Mouse (Mus musculus) MEL (cell line): ENCODE measurements around the gene Fasn.

Source experiments
- CTCF ChIP-seq, 3 experiments: IDR thresholded peaks in 2 of 3; conservative IDR thresholded peaks in 1 of 3; 2 replicates each; pipeline ENCODE4 v1.5.1; 2011 to 2012; ENCODE audit warnings: low read length in 3 of 3, low read depth in 2 of 3, mild to moderate bottlenecking in 2 of 3, improper control_type of control experiment in 1 of 3, inconsistent platforms in 1 of 3, mixed read lengths in 1 of 3, moderate library complexity in 1 of 3; ENCODE audit not compliant: control insufficient read depth in 1 of 3, insufficient read depth in 1 of 3, poor library complexity in 1 of 3, severe bottlenecking in 1 of 3
- ETS1 ChIP-seq: IDR thresholded peaks from 2 replicates; pipeline ENCODE4 v1.6.1; 2012; ENCODE audit warnings: low read depth, mild to moderate bottlenecking, inconsistent platforms, low read length, improper control_type of control experiment, moderate library complexity
- GATA1 ChIP-seq: IDR thresholded peaks from 2 replicates; pipeline ENCODE4 v1.6.1; 2011; ENCODE audit warnings: low read depth, low read length, improper control_type of control experiment
- MAFK ChIP-seq: IDR thresholded peaks from 2 replicates; pipeline ENCODE4 v1.6.1; 2011; ENCODE audit warnings: low read depth, mild to moderate bottlenecking, low read length, improper control_type of control experiment, borderline replicate concordance
- MAX ChIP-seq: IDR thresholded peaks from 2 replicates; pipeline ENCODE4 v1.6.1; 2011; ENCODE audit warnings: low read length, improper control_type of control experiment
- POLR2A ChIP-seq, 2 experiments: IDR thresholded peaks; 2 replicates each; pipeline ENCODE4 v1.6.1; 2011 to 2012; ENCODE audit warnings: low read length in 2 of 2, mild to moderate bottlenecking in 2 of 2, control low read depth in 1 of 2, improper control_type of control experiment in 1 of 2, low read depth in 1 of 2, moderate library complexity in 1 of 2; ENCODE audit not compliant: control insufficient read depth in 1 of 2, insufficient read depth in 1 of 2, poor library complexity in 1 of 2
- TCF12 ChIP-seq: IDR thresholded peaks from 2 replicates; pipeline ENCODE4 v1.6.1; 2014; ENCODE audit warnings: low read depth, mild to moderate bottlenecking, inconsistent platforms, low read length, improper control_type of control experiment, moderate library complexity
- USF1 ChIP-seq: IDR thresholded peaks from 2 replicates; pipeline ENCODE4 v1.6.1; 2014; ENCODE audit warnings: low read depth, mild to moderate bottlenecking, inconsistent platforms, low read length, improper control_type of control experiment, moderate library complexity
- ZMIZ1 ChIP-seq: IDR thresholded peaks from 2 replicates; pipeline ENCODE4 v1.6.1; 2012; ENCODE audit warnings: low read depth, mild to moderate bottlenecking, inconsistent platforms, low read length, improper control_type of control experiment, moderate library complexity

DNA sequence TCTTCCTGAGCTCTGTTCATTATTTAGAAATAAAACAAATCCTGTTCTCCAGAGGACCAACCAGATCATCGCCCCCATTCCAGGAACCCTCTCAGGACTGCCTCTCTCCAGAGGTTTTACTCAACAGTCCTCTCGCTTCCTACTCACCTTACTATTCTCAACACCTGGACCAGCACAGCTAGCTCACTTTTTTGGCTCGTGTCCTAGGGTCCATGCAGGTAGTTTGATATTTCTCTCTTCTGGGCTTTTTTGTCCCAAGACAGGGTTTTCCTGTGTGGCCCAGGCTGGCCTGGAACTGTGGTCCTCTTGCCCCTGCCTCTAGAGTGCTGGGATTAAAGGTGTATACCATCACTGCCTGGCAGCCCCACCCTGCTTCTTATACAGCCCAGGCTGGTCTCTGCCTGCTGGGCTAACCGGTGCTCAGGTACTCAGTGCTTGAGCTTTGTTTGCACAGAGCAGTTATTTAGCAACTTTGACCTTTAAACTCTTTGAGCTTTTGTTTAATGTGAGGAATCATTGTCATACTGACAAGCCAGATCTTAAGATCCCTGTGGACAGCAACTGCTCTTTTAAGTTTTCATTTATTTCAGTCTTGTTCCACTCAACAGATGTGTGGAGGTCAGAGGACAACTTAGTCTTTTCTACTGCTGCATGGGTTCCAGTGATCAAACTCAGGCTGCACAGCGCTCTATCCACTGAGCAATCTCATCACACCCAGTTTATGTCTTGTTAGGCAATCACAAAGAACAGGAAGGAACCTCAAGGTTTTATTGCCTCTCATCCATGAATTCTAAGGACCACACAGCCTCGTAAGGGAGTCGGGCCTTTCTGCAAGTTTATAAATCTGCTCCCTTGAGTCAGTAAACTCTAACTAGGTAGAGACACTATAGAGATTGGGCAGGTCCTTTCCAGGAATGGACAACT lies 18.7 kb downstream of the Fasn start:
- TF ChIP-seq TCF12 (no peak), ETS1 (no peak), USF1 (no peak), POLR2A (IDR thresholded peaks at IDR 0.05; ENCODE audit: control insufficient read depth in 1 of 2, insufficient read depth in 1 of 2, low read depth in 1 of 2, low read length in 2 of 2, poor library complexity in 1 of 2) (no peak; a peak in 1 of 4 replicates), MAFK (no peak), CTCF (IDR thresholded peaks at IDR 0.05 in 2 of 3, conservative IDR thresholded peaks at IDR 0.05 in 1 of 3; ENCODE audit: control insufficient read depth in 1 of 3, insufficient read depth in 1 of 3, low read depth in 2 of 3, low read length in 3 of 3, poor library complexity in 1 of 3, severe bottlenecking in 1 of 3) (no peak), ZMIZ1 (no peak), MAX (no peak), GATA1 (no peak)
